Mouse (Mus musculus): ENCODE measurements around the gene Gm20721. TPM values are rescaled to one million over a fixed set of nuclear protein-coding genes. Genes with fewer than 3 reads are reported as not detected.
A peak's percentile ranks its signal among the peaks of the same experiment; 100 is the strongest.

Gm20721 gene
- total RNA-seq, 1 experiment, result 17.7 TPM

DNA sequence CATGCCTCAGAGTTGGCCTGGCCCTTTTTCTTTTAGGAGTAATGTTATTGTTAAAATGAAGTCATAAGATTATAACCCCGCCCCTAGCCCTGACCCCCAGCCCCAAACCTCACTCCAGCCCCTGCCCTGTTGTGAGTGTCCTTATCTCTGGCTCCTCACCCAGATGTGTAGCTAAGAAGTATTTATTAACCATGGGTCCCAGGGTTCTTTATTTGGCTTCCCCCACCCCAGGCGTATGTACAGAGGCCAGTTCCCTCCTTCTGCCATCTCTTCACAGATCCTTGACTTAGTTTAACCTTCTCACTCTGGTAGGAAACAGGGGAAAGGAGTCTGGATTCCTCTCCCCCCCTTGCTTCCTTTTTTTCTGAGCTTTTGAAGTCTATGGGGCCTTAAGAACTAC, 33.9 kb downstream of the Gm20721 start:
- H3K9me3 ChIP-seq (ENCODE audit: control insufficient read depth, insufficient read depth, low read depth, low read length), result no peaks in the 10 kb centered on the region
- no peak overlapping the region for H3K9ac ChIP-seq (ENCODE audit: insufficient read depth, low read depth, low read length, poor library complexity, severe bottlenecking)
- H3K4me1 ChIP-seq (ENCODE audit: control insufficient read depth in 2 of 2, insufficient read depth in 2 of 2, low read length in 2 of 2, poor library complexity in 1 of 2), result no peaks in the 10 kb centered on the region; a peak in 1 of 4 replicates
- H3K36me3 ChIP-seq (ENCODE audit: control insufficient read depth, insufficient read depth, low read length, poor library complexity, severe bottlenecking), result peaks cover 2% of the 10 kb centered on the region; the same call in 1 of the 2 replicates
- no peak for DNase-seq (ENCODE audit: low read depth, low spot score)
- in situ Hi-C loops (cut with MboI; ENCODE audit: low sequenced_read_pairs in 2 of 2, unreplicated experiment in 2 of 2), result loop anchor here (10.0 to 25.0 kb wide), 4 partner anchors 350 to 592 kb away; no protein-coding TSS in a partner anchor
- H3K4me3 ChIP-seq (ENCODE audit: insufficient read depth in 1 of 2, low read depth in 1 of 2, low read length in 2 of 2, poor library complexity in 1 of 2, severe bottlenecking in 1 of 2), result no peak overlapping the region
- TF ChIP-seq MAFK (IDR thresholded peaks at IDR 0.05; ENCODE audit: insufficient read depth, low read depth, low read length) (no peak), ZNF384 (IDR thresholded peaks at IDR 0.05; ENCODE audit: low read depth, low read length) (no peak), ZC3H11A (IDR thresholded peaks at IDR 0.05; ENCODE audit: borderline replicate concordance, low read depth, low read length) (no peak), CHD2 (IDR thresholded peaks at IDR 0.05; ENCODE audit: low read depth, low read length) (no peak), HCFC1 (IDR thresholded peaks at IDR 0.05; ENCODE audit: borderline replicate concordance, insufficient read depth, low read length) (no peak)
- H3K27ac ChIP-seq (ENCODE audit: insufficient read depth, low read depth, low read length, poor library complexity, severe bottlenecking), result no peak overlapping the region

DNA sequence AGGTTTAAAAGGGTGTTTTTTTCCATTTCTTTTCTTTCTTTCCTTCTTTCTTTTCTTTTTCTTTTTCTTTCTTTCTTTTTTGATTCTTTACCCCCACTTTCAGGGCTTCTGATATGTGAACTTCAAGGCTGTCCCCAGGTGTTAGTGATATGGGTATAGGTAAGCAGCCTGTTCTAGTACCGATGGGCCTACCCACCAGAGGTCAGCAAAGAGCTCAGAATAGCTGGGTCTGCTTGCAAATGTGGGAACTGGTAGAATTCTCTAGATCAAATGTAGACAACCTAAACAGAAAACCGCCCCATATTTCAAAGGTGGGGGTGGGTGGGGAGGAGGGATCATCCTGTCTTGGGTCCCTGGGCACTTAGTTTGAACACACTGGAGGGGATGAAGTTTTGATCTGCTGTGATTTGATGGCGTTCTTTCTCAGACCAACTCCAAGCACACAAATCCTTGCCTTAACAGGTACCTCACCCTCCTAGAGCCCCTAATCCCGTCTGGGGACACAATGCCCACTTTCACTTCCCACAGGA, 34.3 kb downstream of the Gm20721 start:
- H3K9ac ChIP-seq (ENCODE audit: insufficient read depth, low read depth, low read length, poor library complexity, severe bottlenecking), result no peak overlapping the region
- in situ Hi-C loops (cut with MboI; ENCODE audit: low sequenced_read_pairs in 2 of 2, unreplicated experiment in 2 of 2), result loop anchor here (10.0 to 25.0 kb wide), 4 partner anchors 350 to 593 kb away; no protein-coding TSS in a partner anchor
- TF ChIP-seq CHD2 (IDR thresholded peaks at IDR 0.05; ENCODE audit: low read depth, low read length) (no peak), ZNF384 (IDR thresholded peaks at IDR 0.05; ENCODE audit: low read depth, low read length) (no peak), ZC3H11A (IDR thresholded peaks at IDR 0.05; ENCODE audit: borderline replicate concordance, low read depth, low read length) (peak; percentile 86)
- H3K4me3 ChIP-seq (ENCODE audit: insufficient read depth in 1 of 2, low read depth in 1 of 2, low read length in 2 of 2, poor library complexity in 1 of 2, severe bottlenecking in 1 of 2), result no peak overlapping the region
- peaks cover 2% of the 10 kb centered on the region; the same call in 1 of the 2 replicates for H3K36me3 ChIP-seq (ENCODE audit: control insufficient read depth, insufficient read depth, low read length, poor library complexity, severe bottlenecking)
- H3K27ac ChIP-seq (ENCODE audit: insufficient read depth, low read depth, low read length, poor library complexity, severe bottlenecking), result no peak overlapping the region
- no peak for DNase-seq (ENCODE audit: low read depth, low spot score)
- no peaks in the 10 kb centered on the region; a peak in 1 of 4 replicates for H3K4me1 ChIP-seq (ENCODE audit: control insufficient read depth in 2 of 2, insufficient read depth in 2 of 2, low read length in 2 of 2, poor library complexity in 1 of 2)
- no peaks in the 10 kb centered on the region for H3K9me3 ChIP-seq (ENCODE audit: control insufficient read depth, insufficient read depth, low read depth, low read length)

DNA sequence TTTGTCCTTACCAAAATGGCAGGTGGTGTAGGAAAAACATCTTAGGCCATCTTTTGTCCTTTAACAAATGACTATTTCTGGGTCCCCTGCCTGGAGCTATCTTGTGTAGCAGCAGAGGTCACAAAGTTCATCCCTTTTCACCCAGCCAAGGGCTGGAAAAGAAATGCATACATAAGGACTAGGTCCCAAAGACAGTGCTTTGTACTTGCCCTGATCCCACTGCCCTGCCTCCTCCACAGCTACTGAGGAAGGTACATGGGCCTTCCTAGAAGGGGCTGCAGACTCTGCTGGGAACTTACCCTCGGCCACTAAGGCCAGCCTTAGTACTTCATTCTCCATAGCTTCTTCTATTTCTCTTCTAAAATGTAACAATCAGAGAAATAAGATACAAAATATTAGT, 34.9 kb downstream of the Gm20721 start:
- Histone ChIP-seq H3K27ac (ENCODE audit: insufficient read depth, low read depth, low read length, poor library complexity, severe bottlenecking) (no peak overlapping the region), H3K4me3 (ENCODE audit: insufficient read depth in 1 of 2, low read depth in 1 of 2, low read length in 2 of 2, poor library complexity in 1 of 2, severe bottlenecking in 1 of 2) (no peak overlapping the region), H3K9ac (ENCODE audit: insufficient read depth, low read depth, low read length, poor library complexity, severe bottlenecking) (no peak overlapping the region), H3K4me1 (ENCODE audit: control insufficient read depth in 2 of 2, insufficient read depth in 2 of 2, low read length in 2 of 2, poor library complexity in 1 of 2) (no peaks in the 10 kb centered on the region; a peak in 1 of 4 replicates), H3K36me3 (ENCODE audit: control insufficient read depth, insufficient read depth, low read length, poor library complexity, severe bottlenecking) (peaks cover 2% of the 10 kb centered on the region; the same call in 1 of the 2 replicates), H3K9me3 (ENCODE audit: control insufficient read depth, insufficient read depth, low read depth, low read length) (no peaks in the 10 kb centered on the region)
- in situ Hi-C loops (cut with MboI; ENCODE audit: low sequenced_read_pairs in 2 of 2, unreplicated experiment in 2 of 2), result loop anchor here (10.0 to 25.0 kb wide), 4 partner anchors 351 to 593 kb away; no protein-coding TSS in a partner anchor
- TF ChIP-seq ZC3H11A (IDR thresholded peaks at IDR 0.05; ENCODE audit: borderline replicate concordance, low read depth, low read length), result no peak
- no peak for TF ChIP-seq MAFK (IDR thresholded peaks at IDR 0.05; ENCODE audit: insufficient read depth, low read depth, low read length)
- TF ChIP-seq HCFC1 (IDR thresholded peaks at IDR 0.05; ENCODE audit: borderline replicate concordance, insufficient read depth, low read length), result no peak
- TF ChIP-seq ZNF384 (IDR thresholded peaks at IDR 0.05; ENCODE audit: low read depth, low read length), result no peak
- no peak for TF ChIP-seq CHD2 (IDR thresholded peaks at IDR 0.05; ENCODE audit: low read depth, low read length)
- no peak for DNase-seq (ENCODE audit: low read depth, low spot score)

DNA sequence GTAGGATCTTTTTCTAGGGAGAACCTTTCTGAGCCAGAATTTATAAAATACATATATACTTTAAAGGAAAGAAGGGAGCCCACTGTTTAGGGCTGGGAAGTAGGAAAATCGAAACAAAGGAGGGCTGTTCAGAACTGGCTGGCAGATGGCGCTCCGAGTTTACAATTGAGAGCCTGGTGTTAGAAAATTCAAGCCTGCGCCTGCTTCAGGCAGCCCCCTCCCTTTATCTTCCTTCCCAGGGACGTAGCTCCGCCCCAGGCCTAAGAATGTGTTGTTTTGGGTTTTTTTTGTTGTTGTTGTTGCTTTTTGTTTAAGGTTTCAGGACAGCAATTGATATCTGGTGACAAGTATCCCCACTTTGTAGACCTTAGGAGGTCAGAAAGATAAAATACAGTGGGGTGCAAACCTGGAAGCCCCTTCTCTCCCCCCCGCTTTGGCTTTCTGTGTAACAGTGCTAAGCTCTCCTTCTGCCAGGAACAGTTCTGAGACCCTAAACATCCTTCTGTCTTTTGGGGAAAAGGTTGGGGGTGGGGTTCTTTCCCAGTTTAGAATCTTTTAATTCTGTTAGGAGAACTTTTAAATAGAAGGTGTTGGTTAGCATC, 35.5 kb downstream of the Gm20721 start:
- H3K9ac ChIP-seq (ENCODE audit: insufficient read depth, low read depth, low read length, poor library complexity, severe bottlenecking), result no peak overlapping the region
- no peak overlapping the region for H3K27ac ChIP-seq (ENCODE audit: insufficient read depth, low read depth, low read length, poor library complexity, severe bottlenecking)
- H3K36me3 ChIP-seq (ENCODE audit: control insufficient read depth, insufficient read depth, low read length, poor library complexity, severe bottlenecking), result peaks cover 2% of the 10 kb centered on the region; the same call in 1 of the 2 replicates
- H3K4me3 ChIP-seq (ENCODE audit: insufficient read depth in 1 of 2, low read depth in 1 of 2, low read length in 2 of 2, poor library complexity in 1 of 2, severe bottlenecking in 1 of 2), result no peak overlapping the region
- no peaks in the 10 kb centered on the region; a peak in 1 of 4 replicates for H3K4me1 ChIP-seq (ENCODE audit: control insufficient read depth in 2 of 2, insufficient read depth in 2 of 2, low read length in 2 of 2, poor library complexity in 1 of 2)
- in situ Hi-C loops (cut with MboI; ENCODE audit: low sequenced_read_pairs in 2 of 2, unreplicated experiment in 2 of 2), result loop anchor here (10.0 to 25.0 kb wide), 4 partner anchors 351 to 594 kb away; no protein-coding TSS in a partner anchor
- no peak for DNase-seq (ENCODE audit: low read depth, low spot score)
- H3K9me3 ChIP-seq (ENCODE audit: control insufficient read depth, insufficient read depth, low read depth, low read length), result no peaks in the 10 kb centered on the region
- TF ChIP-seq CHD2 (IDR thresholded peaks at IDR 0.05; ENCODE audit: low read depth, low read length), result no peak
- TF ChIP-seq MAFK (IDR thresholded peaks at IDR 0.05; ENCODE audit: insufficient read depth, low read depth, low read length), result no peak
- peak; percentile 97 for TF ChIP-seq ZC3H11A (IDR thresholded peaks at IDR 0.05; ENCODE audit: borderline replicate concordance, low read depth, low read length)
- no peak for TF ChIP-seq ZNF384 (IDR thresholded peaks at IDR 0.05; ENCODE audit: low read depth, low read length)
- no peak for TF ChIP-seq HCFC1 (IDR thresholded peaks at IDR 0.05; ENCODE audit: borderline replicate concordance, insufficient read depth, low read length)

All from ES-E14 (cell line).